Mouse (Mus musculus) heart, embryonic 15.5 days (tissue): ENCODE measurements at regions not wholly inside any gene's neighbourhood (a gene's known extent, or its start where the extent isn't known, plus 50 kb on each side); places are given as distances from the start of the nearest gene placed in this dataset.
"Not testable (repeated sequence)": the region's sequence is repeated elsewhere in the genome, so short reads cannot be mapped to it uniquely, and the experiment has no call there.

Experiments used
- ATAC-seq: fragments of 200-750 bp; cut with Nextera tagmentation; replicated peaks from 2 replicates; pipeline ENCODE4 v1.8.0; 2017; ENCODE audit warnings: low read depth, moderate TSS enrichment; ENCODE audit not compliant: insufficient number of reproducible peaks, insufficient read depth, low FRiP score
- H3K27ac ChIP-seq: fragments of 300-500 bp; sonication (generic); 2 replicates; pipeline ENCODE4 v1.5.1; 2015; ENCODE audit warnings: mild to moderate bottlenecking, inconsistent platforms
- H3K27me3 ChIP-seq: fragments of 300-500 bp; sonication (generic); 2 replicates; pipeline ENCODE4 v1.6.1; 2015; ENCODE audit warnings: inconsistent platforms
- H3K36me3 ChIP-seq: fragments of 300-500 bp; sonication (generic); 2 replicates; pipeline ENCODE4 v1.6.1; 2015; ENCODE audit warnings: mild to moderate bottlenecking, inconsistent platforms
- H3K4me1 ChIP-seq: fragments of 300-500 bp; sonication (generic); replicated peaks from 2 replicates; pipeline ENCODE4 v1.6.1; 2015; ENCODE audit warnings: inconsistent platforms
- H3K4me2 ChIP-seq: fragments of 300-500 bp; sonication (generic); 2 replicates; pipeline ENCODE4 v1.6.1; 2015; ENCODE audit warnings: inconsistent platforms, mild to moderate bottlenecking, moderate library complexity
- H3K4me3 ChIP-seq: fragments of 300-500 bp; sonication (generic); 2 replicates; pipeline ENCODE4 v1.5.1; 2015; ENCODE audit warnings: mild to moderate bottlenecking, inconsistent platforms
- H3K9ac ChIP-seq: fragments of 300-500 bp; sonication (generic); 2 replicates; pipeline ENCODE4 v1.6.1; 2015; ENCODE audit warnings: mild to moderate bottlenecking, inconsistent platforms
- H3K9me3 ChIP-seq: fragments of 300-500 bp; sonication (generic); replicated peaks from 2 replicates; pipeline ENCODE4 v1.6.1; 2016; ENCODE audit warnings: inconsistent platforms
- WGBS: fragments of 180-500 bp; shearing (Covaris S2); methylation state at CpG from one replicate; pipeline ENCODE4 v1.1.7; 2015; ENCODE audit warnings: mixed read lengths; 5-methylcytosine and 5-hydroxymethylcytosine counted together

- Histone ChIP-seq H3K27me3 (no peaks in the 10 kb centered on the region), H3K27ac (no peak overlapping the region), H3K4me1 (no peaks in the 10 kb centered on the region), H3K9me3 (no peaks in the 10 kb centered on the region), H3K4me3 (no peak overlapping the region), H3K9ac (no peak overlapping the region), H3K36me3 (no peaks in the 10 kb centered on the region), H3K4me2 (no peak overlapping the region)
- ATAC-seq, result no peak
- 76% methylated on average over 3 of the region's 3 CpGs for WGBS
Observed at GRCm38 (mm10) chr8:39348956-39349355, 1325.9 kb upstream of the Adam24 start.

GRCm38 (mm10) chr8:39355412-39355811, 1319.5 kb upstream of the Adam24 start:
- Histone ChIP-seq H3K36me3 (no peaks in the 10 kb centered on the region), H3K4me3 (no peak overlapping the region), H3K9ac (no peak overlapping the region), H3K4me2 (no peak overlapping the region), H3K27me3 (no peaks in the 10 kb centered on the region), H3K9me3 (no peaks in the 10 kb centered on the region), H3K4me1 (no peaks in the 10 kb centered on the region), H3K27ac (no peak overlapping the region)
- 71% methylated on average over 3 of the region's 3 CpGs for WGBS
- ATAC-seq, result no peak

GRCm38 (mm10) chr8:39357111-39357510, 1317.8 kb upstream of the Adam24 start:
- no peak overlapping the region for H3K9ac ChIP-seq
- H3K27ac ChIP-seq, result no peak overlapping the region
- no peaks in the 10 kb centered on the region for H3K36me3 ChIP-seq
- no peak overlapping the region for H3K4me2 ChIP-seq
- no peaks in the 10 kb centered on the region for H3K9me3 ChIP-seq
- 83% methylated on average over 1 of the region's 1 CpGs for WGBS
- no peak for ATAC-seq
- no peaks in the 10 kb centered on the region for H3K4me1 ChIP-seq
- no peak overlapping the region for H3K4me3 ChIP-seq
- H3K27me3 ChIP-seq, result no peaks in the 10 kb centered on the region

- no peak for ATAC-seq
- no peaks in the 10 kb centered on the region for H3K9me3 ChIP-seq
- H3K4me2 ChIP-seq, result no peak overlapping the region
- 79% methylated on average over 3 of the region's 3 CpGs for WGBS
- H3K27me3 ChIP-seq, result no peaks in the 10 kb centered on the region
- no peaks in the 10 kb centered on the region for H3K4me1 ChIP-seq
- no peak overlapping the region for H3K9ac ChIP-seq
- no peak overlapping the region for H3K27ac ChIP-seq
- no peak overlapping the region for H3K4me3 ChIP-seq
- no peaks in the 10 kb centered on the region for H3K36me3 ChIP-seq
Observed at GRCm38 (mm10) chr8:39357865-39358264, 1317.0 kb upstream of the Adam24 start.

GRCm38 (mm10) chr8:39366346-39366745, 1308.5 kb upstream of the Adam24 start:
- not testable (repeated sequence) for H3K36me3 ChIP-seq, ATAC-seq, H3K9me3 ChIP-seq, H3K27me3 ChIP-seq, H3K4me2 ChIP-seq, H3K4me3 ChIP-seq, H3K9ac ChIP-seq, H3K27ac ChIP-seq, H3K4me1 ChIP-seq
- 58% methylated on average over 2 of the region's 2 CpGs for WGBS
